Mouse (Mus musculus) layer of hippocampus, postnatal 36 days (tissue): Measurements from ENCODE around the gene Ocrl. TPM values are rescaled to one million over a fixed set of nuclear protein-coding genes. Genes with fewer than 3 reads are reported as not detected.

Source experiments
- DNase-seq, 2 experiments: peaks; one replicate each; pipeline ENCODE4 v3.0.0; 2022
- total RNA-seq, 2 experiments: library from RNA; stranded (reverse); gene quantifications; 2 replicates each; pipeline ENCODE4 v1.2.3; 2021

Gene Ocrl
- 10 to 100 TPM; 52.4 to 57.6 TPM for total RNA-seq

DNA sequence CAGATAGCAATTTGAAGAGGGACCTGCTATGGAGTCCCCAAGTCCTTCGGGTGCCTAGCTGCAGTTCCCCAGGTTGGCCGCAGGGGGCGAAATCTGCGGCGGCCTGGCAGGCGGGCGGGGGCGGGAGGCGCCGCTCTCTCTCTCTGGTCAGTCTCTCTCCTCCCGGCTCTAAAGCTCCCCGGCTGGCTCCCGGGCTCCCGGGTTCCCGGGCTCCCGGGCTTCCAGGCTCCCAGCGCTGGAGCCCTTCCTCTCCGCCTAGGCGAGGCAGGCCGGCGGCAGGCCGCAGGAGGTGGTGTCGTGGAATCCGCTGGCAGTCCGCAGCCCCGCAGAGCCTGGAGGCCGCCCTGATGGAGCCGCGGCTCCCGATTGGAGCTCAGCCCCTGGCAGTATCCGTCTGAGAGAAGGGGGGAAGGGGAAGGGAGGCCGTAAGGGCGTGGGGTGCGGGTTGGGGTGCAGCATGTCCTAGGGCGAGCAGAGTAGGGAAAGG, at the start of gene Ocrl:
Gene Ocrl (plus strand): TSS at position 82 of the 487 bp plus-strand sequence.
- DNase-seq = peak; percentile 67 to 70

DNA sequence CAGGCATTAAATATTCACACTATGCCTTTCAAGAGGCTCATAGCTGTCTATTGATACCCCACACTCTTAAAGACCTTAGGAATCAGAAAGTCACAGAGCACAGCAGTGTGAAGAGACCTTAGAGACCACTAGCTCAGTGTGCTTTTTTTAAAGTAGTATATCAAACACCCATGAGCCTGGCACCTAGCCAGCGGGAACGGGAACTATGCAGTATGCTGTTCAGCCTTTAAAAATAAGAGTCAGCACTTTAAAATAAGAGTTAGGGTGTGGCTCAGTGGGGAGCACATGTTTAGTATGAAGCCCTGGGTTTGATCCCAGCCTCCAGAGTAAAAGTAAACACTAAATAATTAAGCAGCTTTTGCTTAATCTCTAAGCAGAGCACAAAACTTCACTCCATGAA, 32.1 kb upstream of the Ocrl start:
- no peak for DNase-seq

DNA sequence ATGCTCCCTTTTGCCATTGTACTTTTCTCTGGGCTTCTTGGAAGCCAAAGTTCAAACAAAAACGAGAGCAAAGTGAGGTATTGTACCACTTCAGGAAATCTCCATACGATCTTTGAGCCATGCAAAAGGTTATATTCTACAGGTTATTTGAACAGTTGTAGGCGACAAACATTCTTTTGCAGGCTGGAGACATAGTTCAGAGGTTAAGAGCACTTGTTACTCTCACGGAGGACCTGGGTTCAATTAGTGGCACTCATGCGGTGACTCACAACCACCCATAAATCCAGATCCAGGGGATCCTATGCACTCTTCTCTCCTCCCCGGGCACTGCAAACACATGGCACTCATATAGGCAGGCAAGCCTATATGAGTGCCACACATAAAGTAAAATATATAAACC, 29.4 kb upstream of the Ocrl start:
- DNase-seq = no peak

DNA sequence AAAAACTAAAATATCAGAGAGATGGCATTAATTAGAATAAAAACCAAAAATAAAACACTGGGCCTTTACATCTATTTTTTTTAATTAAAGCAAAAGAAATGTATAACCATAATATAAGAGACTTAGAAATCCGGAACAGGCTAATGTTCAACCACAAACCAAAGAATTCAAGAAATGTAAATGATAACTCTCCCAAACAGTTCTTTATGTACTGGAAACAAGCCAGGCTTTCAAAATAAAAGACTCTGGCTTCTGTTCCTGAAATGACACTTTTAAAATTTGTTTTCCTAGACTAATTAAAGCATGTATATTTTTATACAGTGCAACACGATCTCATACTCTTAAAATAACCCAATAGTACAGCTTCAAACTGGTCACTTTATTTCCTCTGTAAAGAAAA, 24.8 kb upstream of the Ocrl start:
- no peak for DNase-seq

DNA sequence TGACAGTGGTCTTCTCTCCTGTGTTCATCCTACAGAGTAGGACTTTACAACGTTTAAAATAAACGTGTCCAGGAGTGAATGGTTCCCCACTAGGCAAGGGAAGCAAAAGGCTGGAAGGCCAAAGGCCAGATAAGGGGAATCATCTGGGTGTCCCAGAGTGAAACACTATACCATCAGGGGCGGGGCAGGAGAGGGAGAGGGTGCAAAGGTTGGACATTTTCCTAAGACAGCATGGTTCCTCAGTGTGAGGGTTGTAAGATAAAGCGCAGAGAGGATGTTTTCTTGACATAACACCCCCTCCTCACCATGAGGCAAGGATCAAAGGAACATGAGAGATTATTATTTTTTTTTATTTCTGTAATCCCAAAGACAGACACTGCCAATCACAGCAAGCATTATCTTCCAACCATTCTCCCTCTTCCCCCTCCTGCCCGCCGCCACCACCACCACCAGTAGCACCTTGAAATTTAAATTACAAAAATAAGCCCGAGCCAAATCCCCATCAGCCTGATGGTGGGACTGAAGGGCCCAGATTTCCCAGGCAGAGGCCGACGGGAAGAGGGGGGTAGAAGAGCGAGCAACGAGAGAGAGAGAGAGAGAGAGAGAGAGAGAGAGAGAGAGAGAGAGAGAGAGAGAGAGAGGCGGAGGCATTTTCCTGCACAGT, 20.8 kb upstream of the Ocrl start:
- DNase-seq = no peak

DNA sequence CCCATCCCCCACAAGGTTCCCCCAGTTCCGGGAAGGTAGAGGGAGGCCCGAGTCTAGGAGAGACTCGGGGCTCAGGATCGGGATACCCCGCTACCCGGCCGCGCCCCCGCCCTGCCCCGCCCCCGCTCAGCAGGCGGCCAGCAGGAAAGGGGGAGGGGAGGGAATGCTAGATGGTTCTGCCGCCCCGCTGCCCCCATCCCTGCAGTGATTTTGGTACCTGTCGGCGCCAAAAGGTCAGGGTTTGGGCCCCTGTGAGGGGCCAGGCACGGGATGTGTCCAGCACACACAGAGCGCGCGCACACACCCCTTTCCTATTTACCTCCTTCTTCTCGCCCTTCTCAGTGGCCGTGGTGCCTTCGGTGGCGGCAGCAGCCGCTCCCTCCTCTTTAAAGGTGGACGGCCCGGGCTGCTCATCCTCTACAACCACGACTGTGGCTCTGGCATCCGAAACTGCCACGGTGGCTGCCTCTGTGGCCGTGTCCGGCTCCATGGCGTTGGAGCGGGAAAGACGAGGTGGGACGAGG, 20.2 kb upstream of the Ocrl start:
- DNase-seq = peak; percentile 7 to 14

DNA sequence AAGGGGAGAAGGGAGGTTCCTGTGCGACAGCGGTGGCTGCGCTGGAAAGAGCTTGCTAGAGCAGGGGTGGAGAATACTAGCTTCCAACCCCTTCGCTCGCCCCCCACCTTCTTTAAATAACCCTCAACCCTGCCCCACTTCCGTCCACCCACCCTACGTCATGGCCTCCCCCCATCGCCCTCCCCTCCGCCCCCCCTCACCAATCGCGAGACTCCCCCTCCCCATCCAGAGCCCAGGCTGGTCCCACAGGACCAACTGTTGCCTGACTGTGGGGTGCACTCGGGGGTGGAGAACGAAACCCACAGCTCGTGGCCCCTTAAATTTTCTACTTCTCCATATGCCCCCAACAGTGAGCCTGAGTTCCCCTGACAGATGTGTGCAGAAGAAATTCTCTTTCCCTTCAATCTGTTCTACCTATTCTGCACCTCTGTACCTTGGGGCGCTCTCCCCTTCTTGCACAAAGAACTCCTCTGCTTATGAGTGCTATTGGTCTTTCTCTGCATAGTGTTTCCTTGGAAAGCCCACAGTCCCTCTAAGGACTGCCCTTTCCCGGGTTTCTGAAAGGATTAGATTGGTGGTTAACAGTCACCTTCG, 19.7 kb upstream of the Ocrl start, which contains the start of gene Smarca1:
Gene Smarca1 (minus strand): TSS at position 544 of the 594 bp plus-strand sequence.
- no peak for DNase-seq

- DNase-seq = no peak
These were observed 836 bp downstream of the Ocrl start for GRCm38 (mm10) chrX:47912904-47913542.

- DNase-seq = no peak
These were observed 1.4 kb downstream of the Ocrl start for GRCm38 (mm10) chrX:47913543-47913938.

DNA sequence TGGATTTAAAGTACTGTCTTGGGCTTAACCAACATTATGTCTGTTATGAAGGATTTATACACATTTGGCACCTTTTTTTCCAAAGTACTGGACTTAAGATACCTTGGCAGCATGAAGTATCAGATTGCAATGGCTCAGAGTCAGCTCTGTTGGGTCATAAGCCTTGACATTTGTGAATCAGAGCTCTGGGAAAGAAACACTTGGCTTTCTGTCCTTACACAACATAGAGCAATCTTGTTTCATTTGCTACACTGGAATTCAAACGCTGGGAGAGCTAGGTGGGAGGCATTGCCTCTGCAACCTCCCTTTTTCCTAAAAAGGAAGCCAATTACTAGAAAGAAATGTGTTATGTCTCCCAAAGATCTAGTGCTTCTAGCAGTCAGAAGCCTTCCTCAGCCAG, 4.6 kb downstream of the Ocrl start:
- DNase-seq = no peak

DNA sequence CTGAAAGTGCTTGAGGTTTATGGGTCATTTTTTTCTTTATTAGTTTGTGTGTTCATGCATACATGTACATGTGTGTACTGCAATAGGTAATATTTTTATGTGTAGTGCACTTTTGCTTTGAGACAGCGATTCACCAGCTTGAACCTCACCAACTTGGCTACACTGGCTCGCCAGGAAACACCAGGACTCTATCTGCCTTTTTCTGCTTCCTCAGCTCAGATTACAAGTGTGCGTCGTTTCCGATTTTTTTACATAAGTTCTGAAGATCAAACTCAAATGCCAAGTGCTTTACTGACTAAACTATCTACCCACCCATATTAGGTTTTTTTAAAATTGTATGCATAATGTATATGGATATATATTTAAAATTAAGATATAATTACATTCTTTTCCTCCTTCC, 8.4 kb downstream of the Ocrl start:
- DNase-seq = no peak

- no peak for DNase-seq
These were observed 15.8 kb downstream of the Ocrl start for GRCm38 (mm10) chrX:47927981-47928380.

DNA sequence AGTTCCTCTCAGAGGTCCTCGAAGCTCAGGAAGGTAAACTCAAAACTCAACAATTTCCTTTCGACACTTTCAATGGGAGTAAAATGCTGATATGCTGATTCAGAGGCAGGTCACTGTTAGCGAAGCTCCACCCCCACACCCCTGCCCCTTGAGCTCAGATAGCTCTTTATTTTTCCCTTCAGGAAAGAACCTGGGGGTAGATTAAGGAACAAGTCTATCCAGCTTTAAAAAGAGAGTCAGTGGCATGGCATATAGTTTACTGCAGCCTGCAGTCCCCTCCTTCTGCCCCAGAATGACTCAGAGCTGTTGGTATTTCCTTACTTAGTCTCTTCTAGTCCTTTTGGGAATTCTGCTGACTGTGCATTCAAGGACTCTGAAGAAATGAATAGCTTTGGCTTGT, 18.3 kb downstream of the Ocrl start:
- DNase-seq = no peak

DNA sequence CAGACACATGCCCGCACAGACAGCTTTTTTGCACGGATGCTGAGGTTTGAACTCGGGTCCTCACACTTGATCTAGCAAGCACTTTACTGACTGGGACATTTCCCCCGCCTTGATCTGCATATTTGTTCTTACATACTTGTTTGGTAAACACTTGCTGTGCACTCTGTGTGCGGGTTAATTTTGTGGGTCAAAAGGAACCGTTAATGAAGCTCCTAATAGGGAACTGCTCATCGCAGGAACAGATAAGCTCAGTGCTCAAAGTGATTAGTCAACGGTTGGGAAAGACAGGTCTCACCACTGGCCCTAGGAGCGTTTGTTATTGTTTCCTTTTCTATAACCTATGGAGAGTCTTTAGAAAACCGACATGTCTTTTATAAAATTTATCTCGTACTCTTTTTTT, 22.2 kb downstream of the Ocrl start:
- DNase-seq = no peak

- DNase-seq = no peak
These were observed 24.7 kb downstream of the Ocrl start for GRCm38 (mm10) chrX:47936885-47937284.

DNA sequence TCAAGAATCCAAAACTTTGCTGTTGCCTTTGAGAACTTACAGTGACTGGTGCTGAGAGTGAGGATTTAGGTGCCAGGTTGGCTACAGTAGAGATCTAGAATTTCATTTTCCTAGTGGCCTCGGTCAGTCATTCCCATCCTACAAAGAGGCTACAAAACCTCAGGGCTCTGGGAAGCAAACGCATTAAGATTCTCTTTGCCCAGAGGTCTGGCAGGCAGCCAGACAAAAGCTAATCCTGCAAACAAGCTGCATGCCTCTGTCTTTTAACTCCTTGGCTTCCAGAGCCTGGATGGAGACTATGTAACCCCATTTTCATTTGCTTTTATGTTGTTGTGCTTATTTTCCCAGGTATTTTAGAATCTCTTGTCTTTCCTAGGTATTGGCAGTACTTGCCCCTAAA, 25.6 kb downstream of the Ocrl start:
- peak in 1 of 2 experiments; percentile 14 for DNase-seq

- DNase-seq = no peak
These were observed 37.5 kb downstream of the Ocrl start for GRCm38 (mm10) chrX:47949729-47950128.

DNA sequence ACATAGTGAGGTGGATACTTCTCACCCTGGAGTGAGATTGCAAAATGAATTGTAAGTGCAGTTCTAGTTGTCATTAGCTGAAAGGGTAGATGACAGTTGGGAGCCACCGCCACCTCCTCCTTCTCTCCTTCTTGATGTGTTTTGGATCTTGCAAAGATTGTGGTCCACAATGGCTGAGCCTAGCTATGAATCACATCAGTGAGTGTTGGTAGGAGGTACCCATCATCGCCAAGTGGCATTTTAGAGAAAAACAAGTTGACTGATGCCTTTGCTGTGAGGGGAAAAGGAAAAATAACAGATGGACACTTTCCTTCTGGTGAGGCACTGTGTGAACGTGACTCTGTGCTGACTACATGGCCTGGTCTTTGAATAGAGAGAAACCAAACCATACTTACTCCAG, 50.4 kb downstream of the Ocrl start:
- no peak for DNase-seq

DNA sequence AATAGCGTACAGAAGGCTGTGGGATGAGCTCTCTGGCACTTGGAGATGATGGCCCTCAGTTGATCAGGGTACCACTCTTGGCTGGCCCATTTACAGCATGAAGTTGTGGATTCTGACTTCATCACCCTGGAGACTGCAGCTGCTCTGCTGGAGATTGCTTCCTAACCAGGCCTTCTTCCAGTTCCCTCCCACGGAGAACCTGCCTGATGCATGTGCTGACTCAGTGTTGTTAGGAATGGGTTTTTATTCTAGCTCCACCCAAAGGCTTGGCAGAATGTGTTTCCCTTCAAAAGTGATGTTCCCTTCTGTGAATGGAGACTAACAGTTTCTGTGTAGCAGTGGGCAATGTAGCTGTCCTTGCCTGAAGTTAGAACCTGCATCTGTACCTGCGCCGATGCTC, 58.2 kb downstream of the Ocrl start:
- peak; percentile 24 to 54 for DNase-seq

GRCm38 (mm10) chrX:47970864-47971263, 58.7 kb downstream of the Ocrl start:
- DNase-seq = no peak

DNA sequence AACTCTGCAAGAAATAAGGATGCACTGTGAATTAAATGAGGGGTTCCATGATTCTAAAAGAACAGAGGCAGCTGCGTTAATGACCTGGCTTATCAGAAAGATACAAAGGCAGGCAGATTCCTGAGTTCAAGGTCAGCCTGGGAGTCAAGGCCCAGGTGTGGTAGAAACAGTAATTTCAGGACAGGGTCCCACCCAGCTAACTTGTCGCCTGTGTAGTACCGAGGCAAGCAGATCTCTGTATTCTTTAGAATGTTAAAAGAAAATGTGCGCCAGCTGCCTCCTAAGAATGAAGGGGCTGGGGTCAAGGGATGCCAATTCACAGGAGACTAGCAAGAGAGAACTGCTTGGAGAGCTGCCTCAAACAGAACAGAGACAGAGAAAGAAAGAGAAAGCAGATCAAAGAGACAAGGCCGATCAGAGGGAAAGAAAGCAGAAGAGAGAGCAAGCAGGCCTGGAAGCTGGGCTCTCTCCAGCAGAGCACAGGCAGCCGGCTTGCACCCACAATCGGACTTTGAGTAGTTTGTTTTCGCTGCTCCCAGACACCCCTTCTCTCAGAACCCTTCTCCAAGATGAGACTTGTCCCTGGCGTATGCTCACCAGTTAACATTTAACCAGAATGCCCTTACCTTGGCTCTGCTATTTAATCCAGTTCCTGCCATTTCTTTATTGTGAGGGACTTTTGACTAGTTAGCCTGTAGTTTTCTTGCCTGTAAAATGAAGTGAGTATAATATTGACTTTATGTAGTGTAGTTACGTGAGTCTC, 59.4 kb downstream of the Ocrl start:
- DNase-seq = no peak

- DNase-seq = no peak
These were observed 64.4 kb downstream of the Ocrl start for GRCm38 (mm10) chrX:47976551-47976950.

DNA sequence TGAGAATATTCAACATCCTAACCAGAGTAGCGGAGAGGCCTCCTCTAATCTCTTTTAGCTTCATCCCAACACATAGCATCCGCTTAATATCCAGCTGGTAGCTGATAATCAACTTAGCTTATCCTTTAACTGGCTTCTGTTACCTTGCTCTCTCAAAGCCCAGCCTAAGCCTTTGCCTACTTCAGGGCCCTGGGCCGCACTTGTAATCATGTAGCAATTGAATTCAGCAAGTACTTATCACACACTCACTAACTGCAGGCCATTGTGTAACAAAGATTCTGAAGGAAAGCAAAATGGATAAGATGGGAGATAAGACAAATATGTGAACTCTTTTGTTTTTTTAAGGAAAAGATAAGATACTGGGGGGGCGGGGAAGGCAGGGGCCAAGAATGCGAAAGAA, 64.9 kb downstream of the Ocrl start:
- DNase-seq = no peak
